Mouse (Mus musculus) testis, adult 2 months (tissue): Measurements from ENCODE around the gene Cse1l.

Experiments
- CTCF ChIP-seq: fragments of 200-500 bp; IDR thresholded peaks from 2 replicates; pipeline ENCODE4 v1.5.1; 2012; ENCODE audit warnings: low read depth, mild to moderate bottlenecking, inconsistent platforms, low read length, moderate library complexity; ENCODE audit not compliant: control insufficient read depth, insufficient read depth, insufficient replicate concordance
- POLR2A ChIP-seq: fragments of 200-500 bp; IDR thresholded peaks from 2 replicates; pipeline ENCODE4 v1.6.1; 2012; ENCODE audit warnings: low read depth, mild to moderate bottlenecking, inconsistent platforms, low read length, moderate library complexity; ENCODE audit not compliant: control insufficient read depth

DNA sequence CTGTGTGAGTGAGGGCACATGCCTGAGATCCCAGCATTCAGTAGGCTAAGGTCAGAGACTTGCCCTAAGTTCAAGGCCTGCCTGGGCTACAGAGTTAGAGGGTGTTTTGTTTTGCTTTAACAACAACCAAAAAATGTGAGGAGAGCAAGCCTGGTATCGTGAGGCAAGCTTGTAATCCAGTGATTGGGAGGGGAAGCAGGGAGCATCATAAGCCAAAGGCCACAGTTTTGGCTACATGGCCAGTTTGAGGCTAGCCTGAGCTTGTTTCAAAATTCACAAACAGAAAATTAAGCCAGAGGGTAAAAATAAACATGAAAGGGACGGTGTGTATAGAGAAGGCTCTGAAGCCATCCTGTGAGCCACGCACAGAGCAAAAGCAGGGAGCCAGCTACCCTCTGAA lies 19.6 kb upstream of the Cse1l start:
- no peak for TF ChIP-seq CTCF
- TF ChIP-seq POLR2A: no peak
